Mouse (Mus musculus): ENCODE measurements around the gene Mrpl34. TPM values are rescaled to one million over a fixed set of nuclear protein-coding genes. Genes with fewer than 3 reads are reported as not detected.

The Mrpl34 gene
- polyA plus RNA-seq, 1 experiment from 2014 or later = 242 TPM

- Histone ChIP-seq H3K9ac (ENCODE audit: low read depth, low read length) (no peak overlapping the region), H3K27me3 (ENCODE audit: insufficient read depth, low read length) (no peaks in the 10 kb centered on the region), H3K4me1 (replicated peaks; ENCODE audit: insufficient read depth, low read length) (peaks cover 28% of the 10 kb centered on the region), H3K9me3 (replicated peaks; ENCODE audit: low read length) (no peaks in the 10 kb centered on the region), H3K36me3 (ENCODE audit: insufficient read depth, low read length) (peaks cover 13% of the 10 kb centered on the region), H3K27ac (peak overlapping the region; percentile 80), H3K4me3 (replicated peaks; ENCODE audit: low read depth, low read length) (no peak overlapping the region), H3K4me2 (ENCODE audit: low read length) (no peak overlapping the region)
- 70% methylated on average over 5 of the region's 5 CpGs for WGBS
- peak; percentile 15; the same call in 1 of the 2 replicates for TF ChIP-seq CTCF (IDR thresholded peaks at IDR 0.05; ENCODE audit: low read depth)
- no peak for ATAC-seq (replicated peaks; ENCODE audit: low FRiP score, low read depth)
- no peak for DNase-seq (ENCODE audit: low spot score)
Observed at GRCm38 (mm10) chr8:71495811-71496210, 31.1 kb downstream of the Mrpl34 start.

- 17% methylated on average over 11 of the region's 11 CpGs for WGBS
- H3K4me3 ChIP-seq (replicated peaks; ENCODE audit: low read depth, low read length) = no peak overlapping the region
- no peaks in the 10 kb centered on the region for H3K9me3 ChIP-seq (replicated peaks; ENCODE audit: low read length)
- H3K27ac ChIP-seq = peak overlapping the region; percentile 80
- no peaks in the 10 kb centered on the region for H3K27me3 ChIP-seq (ENCODE audit: insufficient read depth, low read length)
- H3K36me3 ChIP-seq (ENCODE audit: insufficient read depth, low read length) = peaks cover 12% of the 10 kb centered on the region
- peaks cover 28% of the 10 kb centered on the region for H3K4me1 ChIP-seq (replicated peaks; ENCODE audit: insufficient read depth, low read length)
- H3K4me2 ChIP-seq (ENCODE audit: low read length) = no peak overlapping the region
- peak; percentile 54; the same call in 1 of the 2 replicates for TF ChIP-seq CTCF (IDR thresholded peaks at IDR 0.05; ENCODE audit: low read depth)
- no peak; the same call in 1 of the 2 replicates for ATAC-seq (replicated peaks; ENCODE audit: low FRiP score, low read depth)
- DNase-seq (ENCODE audit: low spot score) = peak; percentile 75
- H3K9ac ChIP-seq (ENCODE audit: low read depth, low read length) = no peak overlapping the region
Observed at GRCm38 (mm10) chr8:71496481-71496880, 31.7 kb downstream of the Mrpl34 start.

- DNase-seq (ENCODE audit: low spot score) = no peak
- no peak for TF ChIP-seq CTCF (IDR thresholded peaks at IDR 0.05; ENCODE audit: low read depth)
Observed at GRCm38 (mm10) chr8:71497077-71497645, 32.4 kb downstream of the Mrpl34 start.

GRCm38 (mm10) chr8:71497881-71498501 is 33.2 kb downstream of the Mrpl34 start:
- no peaks in the 10 kb centered on the region for H3K9me3 ChIP-seq (replicated peaks; ENCODE audit: low read length)
- no peak; the same call in 1 of the 2 replicates for TF ChIP-seq CTCF (IDR thresholded peaks at IDR 0.05; ENCODE audit: low read depth)
- no peak overlapping the region for H3K4me3 ChIP-seq (replicated peaks; ENCODE audit: low read depth, low read length)
- peak overlapping the region; percentile 18; the same call in 1 of the 2 replicates for H3K4me2 ChIP-seq (ENCODE audit: low read length)
- H3K36me3 ChIP-seq (ENCODE audit: insufficient read depth, low read length) = peaks cover 5% of the 10 kb centered on the region
- H3K27ac ChIP-seq = peak overlapping the region; percentile 90
- peak; percentile 38 for ATAC-seq (replicated peaks; ENCODE audit: low FRiP score, low read depth)
- WGBS = 3% methylated on average over 15 of the region's 15 CpGs
- H3K27me3 ChIP-seq (ENCODE audit: insufficient read depth, low read length) = no peaks in the 10 kb centered on the region
- DNase-seq (ENCODE audit: low spot score) = peak; percentile 78
- H3K9ac ChIP-seq (ENCODE audit: low read depth, low read length) = no peak overlapping the region
- H3K4me1 ChIP-seq (replicated peaks; ENCODE audit: insufficient read depth, low read length) = peaks cover 28% of the 10 kb centered on the region

More at GRCm38 (mm10) chr8:71497077-71497645, 32.4 kb downstream of the Mrpl34 start:
- no peak for ATAC-seq (replicated peaks; ENCODE audit: low FRiP score, low read depth)
- no peak overlapping the region for H3K9ac ChIP-seq (ENCODE audit: low read depth, low read length)
- no peak overlapping the region for H3K4me3 ChIP-seq (replicated peaks; ENCODE audit: low read depth, low read length)
- H3K27me3 ChIP-seq (ENCODE audit: insufficient read depth, low read length) = no peaks in the 10 kb centered on the region
- peak overlapping the region; percentile 80 for H3K27ac ChIP-seq
- 88% methylated on average over 1 of the region's 1 CpGs for WGBS
- no peaks in the 10 kb centered on the region for H3K9me3 ChIP-seq (replicated peaks; ENCODE audit: low read length)
- H3K36me3 ChIP-seq (ENCODE audit: insufficient read depth, low read length) = peaks cover 11% of the 10 kb centered on the region
- H3K4me2 ChIP-seq (ENCODE audit: low read length) = no peak overlapping the region
- peaks cover 28% of the 10 kb centered on the region for H3K4me1 ChIP-seq (replicated peaks; ENCODE audit: insufficient read depth, low read length)

GRCm38 (mm10) chr8:71498816-71499690 is 34.3 kb downstream of the Mrpl34 start:
- Histone ChIP-seq H3K4me3 (replicated peaks; ENCODE audit: low read depth, low read length) (no peak overlapping the region), H3K27me3 (ENCODE audit: insufficient read depth, low read length) (no peaks in the 10 kb centered on the region), H3K9me3 (replicated peaks; ENCODE audit: low read length) (no peaks in the 10 kb centered on the region), H3K4me2 (ENCODE audit: low read length) (peak overlapping the region; percentile 18; the same call in 1 of the 2 replicates), H3K9ac (ENCODE audit: low read depth, low read length) (no peak overlapping the region), H3K27ac (peak overlapping the region; percentile 90), H3K4me1 (replicated peaks; ENCODE audit: insufficient read depth, low read length) (peaks cover 28% of the 10 kb centered on the region), H3K36me3 (ENCODE audit: insufficient read depth, low read length) (peaks cover under 1% of the 10 kb centered on the region; the same call in 1 of the 2 replicates)
- no peak for TF ChIP-seq CTCF (IDR thresholded peaks at IDR 0.05; ENCODE audit: low read depth)
- 27% methylated on average over 14 of the region's 16 CpGs for WGBS
- DNase-seq (ENCODE audit: low spot score) (peak; percentile 68), ATAC-seq (replicated peaks; ENCODE audit: low FRiP score, low read depth) (peak; percentile 20; the same call in 1 of the 2 replicates)

GRCm38 (mm10) chr8:71504349-71504748 is 39.6 kb downstream of the Mrpl34 start:
- no peak overlapping the region for H3K4me3 ChIP-seq (replicated peaks; ENCODE audit: low read depth, low read length)
- no peaks in the 10 kb centered on the region for H3K9me3 ChIP-seq (replicated peaks; ENCODE audit: low read length)
- ATAC-seq (replicated peaks; ENCODE audit: low FRiP score, low read depth) (no peak), DNase-seq (ENCODE audit: low spot score) (no peak)
- H3K4me2 ChIP-seq (ENCODE audit: low read length) = no peak overlapping the region
- 78% methylated on average over 4 of the region's 4 CpGs for WGBS
- H3K27me3 ChIP-seq (ENCODE audit: insufficient read depth, low read length) = peaks cover 17% of the 10 kb centered on the region; the same call in 1 of the 2 replicates
- no peaks in the 10 kb centered on the region for H3K36me3 ChIP-seq (ENCODE audit: insufficient read depth, low read length)
- H3K4me1 ChIP-seq (replicated peaks; ENCODE audit: insufficient read depth, low read length) = 0 out of 2 replicates have a peak, but pooled peaks cover 6% of the 10 kb centered on the region
- H3K27ac ChIP-seq = no peak overlapping the region
- no peak overlapping the region for H3K9ac ChIP-seq (ENCODE audit: low read depth, low read length)
- no peak for TF ChIP-seq CTCF (IDR thresholded peaks at IDR 0.05; ENCODE audit: low read depth)

All from kidney, postnatal 0 days (tissue).